Mouse (Mus musculus) thymus, adult 2 months (tissue): ENCODE results near the gene Fam19a1.

Experiments
- CTCF ChIP-seq: fragments of 200-500 bp; IDR thresholded peaks from 2 replicates; pipeline ENCODE4 v1.5.1; 2012; ENCODE audit warnings: mild to moderate bottlenecking, control low read depth, low read length, moderate library complexity, borderline replicate concordance; ENCODE audit not compliant: control insufficient read depth, poor library complexity, insufficient read depth; ENCODE audit errors: extremely low read depth
- POLR2A ChIP-seq: fragments of 200-500 bp; IDR thresholded peaks from 2 replicates; pipeline ENCODE4 v1.6.1; 2012; ENCODE audit warnings: mild to moderate bottlenecking, low read length, control low read depth, moderate library complexity; ENCODE audit not compliant: control insufficient read depth, poor library complexity, insufficient read depth; ENCODE audit errors: extremely low read depth

DNA sequence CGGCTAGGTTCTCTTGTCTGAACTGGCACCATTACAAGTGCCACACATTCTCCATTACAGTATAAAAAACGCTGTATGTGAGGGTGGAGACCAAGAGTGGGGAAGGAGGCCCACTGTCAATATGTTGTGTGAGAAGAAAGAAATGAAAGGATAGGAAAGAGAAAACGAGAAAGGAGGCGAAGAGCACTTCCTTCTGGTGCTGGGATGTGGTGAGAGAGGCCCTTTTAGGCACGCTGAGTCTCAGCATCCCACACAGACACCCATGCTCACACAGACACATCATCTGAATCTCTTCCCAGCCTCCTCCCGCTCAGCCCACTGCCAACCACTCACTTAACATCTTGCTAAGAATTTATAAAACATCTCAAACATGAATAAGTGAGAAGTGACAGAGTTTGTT lies 14.7 kb upstream of the Fam19a1 start:
- TF ChIP-seq POLR2A (no peak), CTCF (no peak)
